Mouse (Mus musculus) hindbrain, embryonic 10.5 days (tissue): ENCODE results near the gene Ago1. TPM values are rescaled to one million over a fixed set of nuclear protein-coding genes. Genes with fewer than 3 reads are reported as not detected.
A peak's percentile ranks its signal among the peaks of the same experiment; 100 is the strongest.

Experiments used
- DNase-seq: peaks from one replicate; pipeline ENCODE4 v3.0.0-alpha.2; 2017; ENCODE audit warnings: low spot score
- H3K27ac ChIP-seq: fragments of 300-500 bp; sonication (generic); 2 replicates; pipeline ENCODE4 v1.5.1; 2016; ENCODE audit warnings: mild to moderate bottlenecking, moderate library complexity
- H3K27me3 ChIP-seq: fragments of 300-500 bp; sonication (generic); 2 replicates; pipeline ENCODE4 v1.6.1; 2016; ENCODE audit warnings: mild to moderate bottlenecking; ENCODE audit not compliant: poor library complexity, insufficient read depth, severe bottlenecking
- H3K36me3 ChIP-seq: fragments of 300-500 bp; sonication (generic); 2 replicates; pipeline ENCODE4 v1.6.1; 2016; ENCODE audit warnings: mild to moderate bottlenecking, moderate library complexity
- H3K4me1 ChIP-seq: fragments of 300-500 bp; sonication (generic); replicated peaks from 2 replicates; pipeline ENCODE4 v1.6.1; 2016; ENCODE audit warnings: mild to moderate bottlenecking
- H3K4me3 ChIP-seq: fragments of 300-500 bp; sonication (generic); 2 replicates; pipeline ENCODE4 v1.5.1; 2016; ENCODE audit warnings: mild to moderate bottlenecking, moderate library complexity
- H3K9me3 ChIP-seq: fragments of 300-500 bp; sonication (generic); 2 replicates; pipeline ENCODE4 v1.6.1; 2016; ENCODE audit warnings: mild to moderate bottlenecking, moderate library complexity
- WGBS: fragments of 180-500 bp; shearing (Covaris S2); methylation state at CpG from one replicate; pipeline ENCODE4 v1.1.7; 2016; 5-methylcytosine and 5-hydroxymethylcytosine counted together
- polyA plus RNA-seq: library from polyadenylated mRNA; unstranded; fragments of >200 nt; fragmentation: Nextera tagmentation; extraction: Ambion mirVana; gene quantifications from 2 replicates; pipeline ENCODE4 v1.2.1, GENCODE M21; 2016

Ago1 gene
- polyA plus RNA-seq, 1 experiment from 2014 or later: 13.2 TPM

DNA sequence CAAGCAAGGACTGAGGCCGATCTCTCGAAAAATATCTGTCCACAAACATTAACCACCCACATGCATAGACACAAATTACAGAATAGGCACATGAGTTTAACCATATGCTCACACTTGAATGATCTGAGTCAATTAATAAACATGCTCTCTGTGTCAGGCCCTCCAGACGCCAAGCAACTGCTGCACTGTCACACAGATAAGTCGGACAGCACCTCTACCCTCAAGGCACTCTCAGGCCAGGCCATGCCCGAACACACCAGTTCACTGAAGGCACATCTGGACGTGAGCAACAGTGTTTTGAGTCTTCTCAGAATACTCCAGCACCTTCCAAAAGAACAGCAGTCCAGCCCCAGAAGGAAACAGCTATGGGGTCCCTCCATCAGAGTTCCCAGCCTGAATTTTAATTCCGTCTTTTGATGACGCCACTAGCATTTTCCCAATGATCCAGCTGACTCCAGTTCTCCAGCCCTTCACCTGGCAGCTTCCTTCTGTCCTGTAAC, 2.1 kb downstream of the Ago1 start:
- no peak for DNase-seq
- Histone ChIP-seq H3K27ac (peak overlapping the region; percentile 99), H3K9me3 (no peaks in the 10 kb centered on the region), H3K4me1 (peaks cover 60% of the 10 kb centered on the region), H3K36me3 (peaks cover 19% of the 10 kb centered on the region), H3K4me3 (peak overlapping the region; percentile 96), H3K27me3 (no peaks in the 10 kb centered on the region)
- 17% methylated on average over 8 of the region's 8 CpGs for WGBS

DNA sequence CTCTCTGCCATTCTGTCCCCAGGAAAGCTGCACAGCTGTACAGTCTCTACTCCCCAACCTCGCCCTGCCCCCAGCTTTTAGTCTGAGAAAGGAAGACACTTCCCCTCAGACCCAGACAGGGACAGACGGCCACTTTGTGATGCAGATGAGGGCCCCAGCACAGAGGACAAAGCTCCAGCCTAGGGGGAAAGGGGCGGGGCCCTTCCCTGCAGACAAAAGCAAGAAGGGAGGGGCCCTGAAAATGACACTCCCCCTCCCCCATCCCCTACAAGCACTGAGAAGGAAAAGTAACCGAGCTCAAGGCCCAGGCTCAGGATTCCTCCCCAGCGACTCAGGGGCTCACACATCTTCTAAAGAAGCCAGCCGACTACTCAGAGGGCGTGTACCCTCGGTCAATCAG, 2.5 kb downstream of the Ago1 start:
- peaks cover 22% of the 10 kb centered on the region for H3K36me3 ChIP-seq
- DNase-seq: peak; percentile 92
- H3K4me3 ChIP-seq: peak overlapping the region; percentile 96
- no peaks in the 10 kb centered on the region for H3K9me3 ChIP-seq
- no peaks in the 10 kb centered on the region for H3K27me3 ChIP-seq
- peaks cover 60% of the 10 kb centered on the region for H3K4me1 ChIP-seq
- 3% methylated on average over 8 of the region's 8 CpGs for WGBS
- H3K27ac ChIP-seq: peak overlapping the region; percentile 99

DNA sequence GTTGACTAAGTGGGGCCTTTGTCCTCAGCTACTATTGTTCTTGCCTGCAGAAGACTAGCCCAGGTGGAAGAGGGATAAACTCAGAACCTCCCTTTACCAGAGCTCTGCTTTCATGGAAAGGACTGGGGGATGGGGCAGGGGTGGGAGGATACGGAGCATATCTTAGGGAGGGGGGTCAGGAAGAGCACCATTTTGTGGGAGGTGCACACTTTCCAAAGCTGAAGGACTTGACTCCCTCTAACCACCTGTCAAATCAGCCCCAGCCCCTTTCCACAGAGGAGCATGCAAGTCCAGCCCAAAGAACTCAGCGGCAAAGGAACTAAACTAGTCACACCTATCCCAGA, 3.5 kb downstream of the Ago1 start:
- no peaks in the 10 kb centered on the region for H3K27me3 ChIP-seq
- H3K4me1 ChIP-seq: peaks cover 60% of the 10 kb centered on the region
- H3K27ac ChIP-seq: peak overlapping the region; percentile 99
- H3K9me3 ChIP-seq: no peaks in the 10 kb centered on the region
- H3K4me3 ChIP-seq: peak overlapping the region; percentile 96
- WGBS: 6% methylated on average over 2 of the region's 2 CpGs
- no peak for DNase-seq
- peaks cover 32% of the 10 kb centered on the region for H3K36me3 ChIP-seq

DNA sequence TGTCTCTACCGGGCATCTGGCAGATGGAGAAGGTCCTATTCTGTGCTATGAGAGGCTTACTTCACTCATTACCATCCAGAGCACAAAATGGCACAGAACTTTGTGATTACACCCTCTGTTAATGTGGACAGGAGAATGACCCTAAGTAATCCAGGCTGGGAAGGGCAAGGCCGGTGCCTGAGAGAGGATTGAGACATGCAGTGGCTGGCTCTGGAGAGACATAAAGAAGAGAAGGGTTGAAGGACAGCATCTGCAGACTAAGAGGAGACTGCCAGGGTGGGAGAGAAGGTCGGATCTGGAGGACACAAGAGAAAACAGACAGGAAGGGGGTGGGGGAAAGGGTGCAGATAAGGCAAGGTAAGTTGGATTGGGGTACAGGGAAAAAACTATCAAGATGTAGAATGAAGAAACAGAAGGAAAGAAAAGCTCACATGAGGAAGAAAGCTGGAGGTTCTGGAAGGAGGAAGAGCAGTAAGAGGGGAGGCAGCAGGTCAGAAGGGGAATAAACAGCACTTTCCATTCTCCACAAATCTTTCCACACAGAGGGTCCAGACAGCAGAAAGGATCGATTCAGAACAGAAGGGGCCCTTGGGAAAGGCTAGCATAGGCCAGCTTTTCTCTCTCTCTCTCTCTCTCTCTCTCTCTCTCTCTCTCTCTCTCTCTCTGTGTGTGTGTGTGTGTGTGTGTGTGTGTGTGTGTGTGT, 4.0 kb downstream of the Ago1 start:
- Histone ChIP-seq H3K27ac (peak overlapping the region; percentile 99), H3K27me3 (no peaks in the 10 kb centered on the region), H3K36me3 (peaks cover 37% of the 10 kb centered on the region), H3K9me3 (no peaks in the 10 kb centered on the region), H3K4me1 (peaks cover 60% of the 10 kb centered on the region), H3K4me3 (peak overlapping the region; percentile 96)
- peak; percentile 12 for DNase-seq
- WGBS: 25% methylated on average over 4 of the region's 4 CpGs

DNA sequence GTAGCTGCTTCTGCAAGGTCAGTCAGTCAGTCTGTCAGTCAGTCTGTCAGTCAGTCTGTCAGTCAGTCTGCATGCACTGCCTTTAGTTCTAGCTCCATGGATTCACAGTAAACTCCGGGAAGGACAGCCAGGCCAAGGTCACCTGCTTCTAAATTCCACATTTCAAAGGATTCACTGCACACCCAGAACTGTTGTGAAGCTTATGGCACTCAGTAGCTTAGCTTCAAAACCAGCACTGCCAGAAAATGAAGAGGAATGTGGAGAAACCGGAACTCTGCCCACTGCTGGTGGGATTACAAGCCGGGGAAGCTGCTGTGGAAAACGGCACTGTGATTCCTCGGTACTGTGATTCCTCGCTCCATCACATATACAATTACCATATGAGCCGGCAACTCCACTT, 12.9 kb downstream of the Ago1 start:
- 95% methylated on average over 7 of the region's 7 CpGs for whole genome bisulfite sequencing
- Histone ChIP-seq H3K4me1 (no peaks in the 10 kb centered on the region), H3K27me3 (no peaks in the 10 kb centered on the region), H3K36me3 (peaks cover 100% of the 10 kb centered on the region), H3K9me3 (no peaks in the 10 kb centered on the region), H3K27ac (no peak overlapping the region), H3K4me3 (no peak overlapping the region)
- DNase-seq: no peak

DNA sequence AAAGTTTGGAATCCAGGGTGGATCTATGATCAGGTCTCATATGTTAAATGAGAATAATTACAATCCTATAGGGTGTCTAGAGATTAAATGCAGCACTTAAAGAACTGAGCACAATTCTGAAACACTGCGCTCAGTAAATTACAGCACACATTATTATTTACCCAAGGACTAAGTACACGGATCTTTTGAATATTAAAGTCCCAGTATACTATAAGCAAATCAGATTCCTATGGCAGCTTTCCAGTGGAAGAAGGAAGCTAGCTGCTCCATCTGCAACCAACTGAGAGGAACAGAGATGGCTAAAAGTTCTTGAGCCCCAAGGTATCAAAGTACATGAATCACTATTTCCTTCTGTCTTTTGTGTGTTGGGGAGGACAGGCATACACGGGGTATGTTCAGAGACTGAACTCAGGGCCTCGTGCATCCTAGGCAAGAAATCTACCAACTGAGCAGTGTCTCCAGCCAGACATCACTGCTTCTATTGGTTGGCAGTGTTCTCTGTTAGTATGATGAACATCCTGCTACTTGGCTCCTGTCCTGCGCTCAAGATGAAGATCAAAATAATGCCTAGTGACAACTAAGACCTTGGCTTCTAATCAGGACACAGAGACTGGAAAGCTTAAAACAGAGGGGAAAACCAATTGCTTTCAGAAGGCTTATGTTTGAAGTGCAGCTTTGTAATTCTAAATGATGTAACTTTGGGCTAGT, 13.7 kb downstream of the Ago1 start:
- H3K27ac ChIP-seq: no peak overlapping the region
- H3K4me3 ChIP-seq: no peak overlapping the region
- no peaks in the 10 kb centered on the region for H3K4me1 ChIP-seq
- DNase-seq: no peak
- 97% methylated on average over 5 of the region's 5 CpGs for WGBS
- H3K27me3 ChIP-seq: no peaks in the 10 kb centered on the region
- peaks cover 100% of the 10 kb centered on the region for H3K36me3 ChIP-seq
- no peaks in the 10 kb centered on the region for H3K9me3 ChIP-seq

DNA sequence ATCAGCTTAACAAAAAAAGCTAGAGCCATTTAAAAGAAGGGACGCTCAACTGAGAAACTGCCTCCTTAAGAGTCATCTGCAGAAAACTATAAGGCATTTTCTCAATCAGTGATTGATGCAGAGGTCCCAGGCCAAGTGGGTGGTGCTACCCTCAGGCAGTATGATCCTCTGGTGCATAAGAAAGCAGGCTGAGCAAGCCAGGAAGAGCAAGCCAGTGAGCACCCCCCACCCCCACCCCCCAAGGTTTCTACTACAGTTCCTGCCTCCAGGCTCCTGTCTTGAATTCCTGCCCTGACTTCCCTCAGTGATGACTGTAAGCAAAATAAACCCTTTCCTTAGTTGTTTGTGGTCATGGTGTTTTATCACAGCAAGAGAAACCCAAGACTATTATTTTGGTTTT, 18.1 kb downstream of the Ago1 start:
- H3K27me3 ChIP-seq: no peaks in the 10 kb centered on the region
- H3K9me3 ChIP-seq: no peaks in the 10 kb centered on the region
- no peaks in the 10 kb centered on the region for H3K4me1 ChIP-seq
- DNase-seq: no peak
- H3K36me3 ChIP-seq: peaks cover 99% of the 10 kb centered on the region
- H3K4me3 ChIP-seq: no peak overlapping the region
- H3K27ac ChIP-seq: no peak overlapping the region
- WGBS: 82% methylated on average over 1 of the region's 1 CpGs

DNA sequence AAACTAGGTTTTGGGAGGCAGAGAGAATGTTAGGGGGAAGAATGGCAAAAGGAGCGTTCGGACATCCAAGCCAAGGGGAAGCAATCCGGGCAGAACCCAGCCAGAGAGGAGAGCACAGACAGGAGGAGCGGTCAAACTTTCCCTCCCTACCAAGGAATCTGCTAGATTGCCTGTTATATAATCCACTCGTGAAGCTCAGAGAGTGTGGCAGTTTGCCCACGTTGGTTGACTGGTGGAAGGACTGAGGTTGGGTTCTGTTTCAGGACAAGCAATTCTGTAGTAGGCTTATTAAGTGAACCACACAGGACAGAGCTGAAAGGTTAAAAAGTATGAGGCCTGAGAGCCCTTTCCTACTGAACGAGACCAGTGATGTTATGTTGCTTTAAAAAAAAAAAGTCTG, 21.3 kb downstream of the Ago1 start:
- 92% methylated on average over 7 of the region's 7 CpGs for WGBS
- Histone ChIP-seq H3K36me3 (peaks cover 99% of the 10 kb centered on the region), H3K4me1 (no peaks in the 10 kb centered on the region)

DNA sequence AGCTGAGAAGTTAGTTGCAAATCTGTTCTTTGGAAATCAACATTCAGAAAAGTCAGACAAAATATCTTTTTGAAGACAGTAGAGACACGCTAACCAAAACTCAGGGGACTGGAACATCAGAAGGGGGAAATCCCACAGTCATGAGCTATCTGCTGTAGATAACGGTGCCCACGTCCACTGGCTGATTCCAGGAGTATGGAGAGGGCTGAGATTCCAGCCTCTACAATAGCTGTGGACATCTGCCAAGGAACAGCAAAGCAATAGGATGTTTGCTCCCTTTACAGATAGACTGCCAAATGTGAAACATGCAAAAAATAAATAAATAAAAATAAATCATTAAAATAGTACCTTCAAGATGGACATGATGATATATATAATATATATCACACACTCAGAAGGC, 23.9 kb downstream of the Ago1 start:
- Histone ChIP-seq H3K4me3 (no peak overlapping the region), H3K27ac (no peak overlapping the region), H3K4me1 (no peaks in the 10 kb centered on the region), H3K9me3 (no peaks in the 10 kb centered on the region), H3K36me3 (peaks cover 100% of the 10 kb centered on the region), H3K27me3 (no peaks in the 10 kb centered on the region)
- no peak for DNase-seq
- 95% methylated on average over 3 of the region's 3 CpGs for whole genome bisulfite sequencing

More for the DNA sequence above, 21.3 kb downstream of the Ago1 start:
- H3K9me3 ChIP-seq: no peaks in the 10 kb centered on the region
- H3K27ac ChIP-seq: no peak overlapping the region
- no peaks in the 10 kb centered on the region for H3K27me3 ChIP-seq
- no peak overlapping the region for H3K4me3 ChIP-seq
- no peak for DNase-seq

DNA sequence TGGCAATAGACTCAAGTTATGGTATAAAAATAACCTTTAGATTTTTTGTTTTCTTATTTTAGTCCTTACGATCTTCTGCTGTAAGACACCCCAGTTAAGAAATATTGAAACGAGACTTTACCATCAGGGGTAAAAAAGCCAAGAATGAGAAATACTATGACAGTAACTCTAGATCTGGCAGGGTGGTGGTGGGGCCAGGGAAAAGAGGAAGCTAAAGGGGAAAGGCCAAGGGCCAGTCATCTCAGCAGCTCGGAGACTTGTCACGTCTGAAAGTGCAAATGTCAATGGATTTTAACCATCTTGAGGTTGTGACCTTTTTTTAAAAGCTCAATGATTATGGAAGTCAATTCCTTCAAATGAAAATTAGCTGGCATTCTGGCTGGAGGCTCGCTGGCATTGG, 30.1 kb downstream of the Ago1 start:
- Histone ChIP-seq H3K27me3 (no peaks in the 10 kb centered on the region), H3K4me1 (no peaks in the 10 kb centered on the region), H3K27ac (no peak overlapping the region), H3K36me3 (peaks cover 94% of the 10 kb centered on the region), H3K4me3 (no peak overlapping the region), H3K9me3 (no peaks in the 10 kb centered on the region)
- WGBS: 77% methylated on average over 5 of the region's 5 CpGs
- no peak for DNase-seq

DNA sequence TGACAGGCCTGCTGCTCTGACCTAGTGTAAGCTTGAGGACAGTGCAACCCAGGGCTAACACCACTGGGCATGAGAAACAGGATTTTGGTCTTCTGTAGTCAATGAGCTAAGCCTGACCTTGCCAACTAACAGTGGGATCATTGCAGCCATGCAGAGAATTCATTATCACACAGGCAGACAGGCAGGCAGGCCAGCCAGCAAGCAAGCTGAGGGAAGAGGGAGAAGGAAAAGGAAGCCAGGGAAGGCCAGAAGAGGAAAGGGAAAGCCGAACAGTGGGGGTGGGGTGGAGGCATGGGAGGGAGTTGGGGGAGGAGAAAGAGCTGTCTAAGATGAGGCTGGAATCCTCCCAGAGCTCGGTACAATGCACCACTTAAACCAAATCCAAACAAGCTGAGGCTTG, 32.1 kb downstream of the Ago1 start:
- H3K27ac ChIP-seq: no peak overlapping the region
- DNase-seq: no peak
- no peaks in the 10 kb centered on the region for H3K9me3 ChIP-seq
- H3K36me3 ChIP-seq: peaks cover 80% of the 10 kb centered on the region
- WGBS: 53% methylated on average over 2 of the region's 2 CpGs
- no peak overlapping the region for H3K4me3 ChIP-seq
- H3K27me3 ChIP-seq: no peaks in the 10 kb centered on the region
- no peaks in the 10 kb centered on the region for H3K4me1 ChIP-seq

DNA sequence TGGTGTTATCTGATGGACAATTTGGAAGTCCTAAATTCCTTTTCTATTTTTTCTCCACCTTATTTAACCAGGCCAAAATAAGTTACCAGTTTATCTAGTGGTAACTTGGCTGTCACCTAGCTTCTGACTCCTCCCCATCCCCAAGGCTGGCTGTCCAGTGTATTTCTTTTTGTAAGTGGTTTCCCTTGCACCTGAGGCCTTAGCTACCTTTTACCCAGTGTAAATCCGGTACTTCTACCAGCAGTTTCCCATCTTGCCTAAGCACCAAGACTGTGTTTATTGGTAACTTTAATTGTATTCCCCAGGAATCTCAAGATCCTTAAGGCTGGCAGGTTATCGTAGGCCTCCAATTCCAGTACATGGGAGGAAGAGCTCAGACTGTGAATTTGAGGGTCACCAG, 34.3 kb downstream of the Ago1 start:
- Histone ChIP-seq H3K9me3 (no peaks in the 10 kb centered on the region), H3K27ac (no peak overlapping the region), H3K36me3 (peaks cover 58% of the 10 kb centered on the region), H3K4me3 (no peak overlapping the region), H3K27me3 (no peaks in the 10 kb centered on the region), H3K4me1 (peaks cover 4% of the 10 kb centered on the region; the same call in 1 of the 2 replicates)
- 96% methylated on average over 2 of the region's 2 CpGs for WGBS
- DNase-seq: no peak

DNA sequence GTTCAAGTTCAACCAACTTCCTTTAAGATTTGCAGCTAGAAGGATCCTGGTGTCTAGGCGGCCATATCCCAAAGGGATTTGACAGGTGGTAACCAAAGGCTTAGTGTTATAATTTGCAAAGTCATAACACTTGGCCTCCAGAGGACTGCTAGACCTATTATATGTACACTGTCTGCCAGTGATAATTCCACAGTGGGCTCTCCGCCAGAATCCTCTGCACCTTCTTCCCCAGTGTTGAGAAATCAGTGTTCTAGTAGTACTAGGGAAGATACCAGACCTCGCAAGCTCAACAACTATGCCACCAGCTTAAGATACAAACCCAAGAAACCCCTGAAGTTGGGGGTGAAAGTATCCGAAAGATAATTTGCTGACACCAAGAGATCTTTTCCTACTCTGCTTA, 35.2 kb downstream of the Ago1 start:
- Histone ChIP-seq H3K4me1 (peaks cover 13% of the 10 kb centered on the region), H3K4me3 (no peak overlapping the region), H3K36me3 (peaks cover 49% of the 10 kb centered on the region), H3K9me3 (no peaks in the 10 kb centered on the region), H3K27me3 (no peaks in the 10 kb centered on the region), H3K27ac (no peak overlapping the region)
- DNase-seq: no peak
- WGBS: 90% methylated on average over 4 of the region's 4 CpGs
